Mouse (Mus musculus) large intestine, adult 2 months (tissue): ENCODE measurements around the gene Ubash3a. TPM values are rescaled to one million over a fixed set of nuclear protein-coding genes. Genes with fewer than 3 reads are reported as not detected.
"Not testable (repeated sequence)": the region's sequence is repeated elsewhere in the genome, so short reads cannot be mapped to it uniquely, and the experiment has no call there.

Experiments
- DNase-seq: peaks from one replicate; pipeline ENCODE4 v3.0.0-alpha.2; 2012; ENCODE audit warnings: low read depth, low spot score
- WGBS: fragments of 180-500 bp; shearing (Covaris S2); methylation state at CpG from one replicate; pipeline ENCODE4 v1.1.7; 2018; 5-methylcytosine and 5-hydroxymethylcytosine counted together
- polyA plus RNA-seq: library from polyadenylated mRNA; depleted of rRNA; stranded (reverse); fragments of >200 nt; gene quantifications from 2 replicates; pipeline ENCODE4 v1.2.3, GENCODE M21; 2012

Gene Ubash3a
- polyA plus RNA-seq, 1 experiment: 0.57 TPM

GRCm38 (mm10) chr17:31258310-31258865 is 50.7 kb downstream of the Ubash3a start:
- 88% methylated on average over 9 of the region's 9 CpGs for WGBS
- DNase-seq: no peak

GRCm38 (mm10) chr17:31259145-31259544 is 51.5 kb downstream of the Ubash3a start:
- WGBS: 89% methylated on average over 4 of the region's 4 CpGs
- DNase-seq: no peak

DNA sequence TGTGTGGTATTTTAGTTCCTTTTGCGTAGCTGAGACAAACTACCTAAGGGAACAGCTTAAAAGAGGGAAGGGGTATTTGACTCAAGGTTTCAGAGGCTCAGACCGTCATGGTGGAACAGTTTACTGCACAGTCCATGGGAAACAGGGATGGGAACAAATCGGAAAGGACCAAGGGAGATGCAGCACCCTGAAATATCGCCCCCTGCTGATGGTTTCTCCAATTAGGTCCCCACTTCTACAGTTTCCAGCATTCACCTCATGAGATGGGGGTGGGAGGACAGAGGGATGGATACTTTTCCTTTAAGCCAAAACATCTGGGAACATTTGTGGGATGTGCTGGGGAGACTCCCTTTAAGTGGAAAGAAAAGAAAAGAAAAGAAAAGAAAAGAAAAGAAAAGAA is 52.2 kb downstream of the Ubash3a start:
- 74% methylated on average over 4 of the region's 4 CpGs for WGBS
- no peak for DNase-seq

GRCm38 (mm10) chr17:31260430-31260829 is 52.8 kb downstream of the Ubash3a start:
- 45% methylated on average over 7 of the region's 7 CpGs for WGBS
- DNase-seq: peak; percentile 46

DNA sequence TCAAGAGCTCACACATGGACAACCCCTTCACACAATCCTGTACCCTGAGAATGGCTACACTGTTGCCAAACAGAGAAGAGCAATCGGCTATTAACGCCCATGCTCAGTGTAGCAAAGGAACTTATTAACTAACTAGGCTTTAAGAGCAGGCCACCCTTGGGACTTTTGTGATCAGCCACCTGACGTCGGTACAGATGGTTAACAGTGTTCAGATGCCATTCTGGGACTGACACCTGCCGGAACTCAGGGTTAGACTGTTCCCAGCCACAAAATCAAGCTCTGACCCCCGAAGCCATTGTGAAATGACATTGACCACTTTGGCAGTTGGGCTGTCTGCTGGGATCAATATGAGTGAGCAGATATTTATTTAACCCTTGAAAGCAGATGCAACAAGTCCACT is 53.7 kb downstream of the Ubash3a start:
- DNase-seq: no peak
- WGBS: 81% methylated on average over 6 of the region's 6 CpGs

- DNase-seq: no peak
- 62% methylated on average over 5 of the region's 5 CpGs for WGBS
Observed at GRCm38 (mm10) chr17:31262715-31263114, 55.0 kb downstream of the Ubash3a start.

GRCm38 (mm10) chr17:31263770-31264169 is 56.1 kb downstream of the Ubash3a start:
- 94% methylated on average over 5 of the region's 5 CpGs for WGBS

GRCm38 (mm10) chr17:31264372-31264771 is 56.7 kb downstream of the Ubash3a start:
- no peak for DNase-seq
- 57% methylated on average over 6 of the region's 6 CpGs for WGBS

More at GRCm38 (mm10) chr17:31263770-31264169, 56.1 kb downstream of the Ubash3a start:
- no peak for DNase-seq

DNA sequence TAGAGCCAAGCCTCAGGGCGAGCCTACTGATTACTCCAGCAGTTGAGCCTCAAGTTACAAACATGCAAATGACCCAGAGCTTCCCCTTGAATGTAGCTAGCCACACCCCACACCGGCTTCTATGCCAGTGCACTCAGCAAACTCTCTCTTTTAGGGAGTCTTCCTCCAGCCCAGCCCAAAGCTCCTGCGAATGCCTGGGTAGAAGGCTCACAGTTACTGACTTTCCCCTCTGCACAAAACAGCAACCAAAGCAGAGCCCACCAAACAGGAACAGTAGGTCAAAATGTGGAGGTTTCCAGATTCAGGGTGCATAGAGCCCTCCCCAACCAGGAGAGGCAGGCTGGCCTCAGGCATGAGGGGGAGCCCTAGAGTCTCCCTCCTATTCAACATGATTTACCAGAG is 57.5 kb downstream of the Ubash3a start:
- 6% methylated on average over 3 of the region's 3 CpGs for WGBS
- DNase-seq: no peak

DNA sequence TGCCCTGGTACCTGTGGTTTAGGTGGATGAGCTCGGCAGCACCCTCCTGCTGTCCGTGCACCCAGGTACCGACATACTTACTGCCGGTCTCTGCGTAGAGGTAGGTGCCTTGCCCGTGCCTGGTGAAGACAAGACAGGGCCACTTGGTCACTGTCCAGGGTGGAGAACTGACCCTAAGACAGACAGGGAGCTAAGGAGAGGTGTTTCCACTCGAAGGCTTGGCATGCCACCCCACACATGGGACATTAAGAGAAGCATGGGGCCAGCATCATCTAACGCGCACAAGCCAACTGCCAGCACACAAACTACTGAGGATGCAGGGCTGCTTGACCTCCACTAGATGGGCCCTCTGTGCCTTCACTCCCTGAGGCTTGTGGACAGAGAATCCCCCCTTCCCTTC is 58.2 kb downstream of the Ubash3a start:
- WGBS: 91% methylated on average over 9 of the region's 9 CpGs
- no peak for DNase-seq

GRCm38 (mm10) chr17:31266321-31266950 is 58.8 kb downstream of the Ubash3a start:
- WGBS: 70% methylated on average over 7 of the region's 7 CpGs
- no peak for DNase-seq

DNA sequence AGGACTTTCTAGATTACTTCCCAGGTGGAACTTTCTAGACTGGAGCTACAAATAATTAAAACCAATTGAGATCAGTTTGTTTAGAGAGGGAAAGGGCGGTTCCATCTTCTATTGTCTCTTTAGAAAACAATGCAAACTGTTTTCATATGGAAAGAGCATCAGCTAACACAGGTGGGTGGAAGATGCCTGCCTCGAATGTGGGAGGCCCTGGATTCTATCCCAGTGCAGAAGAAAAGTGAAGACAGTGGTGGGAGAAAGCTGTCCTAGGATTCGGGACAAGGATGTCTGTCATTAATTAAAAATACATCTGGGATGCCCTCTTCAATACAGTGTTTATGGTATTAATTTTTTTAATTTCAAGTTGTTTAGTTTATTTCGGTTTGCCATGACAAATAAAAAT is 59.5 kb downstream of the Ubash3a start:
- WGBS: 83% methylated on average over 4 of the region's 4 CpGs
- DNase-seq: no peak

- 80% methylated on average over 6 of the region's 6 CpGs for WGBS
- DNase-seq: no peak
Observed at GRCm38 (mm10) chr17:31267603-31268002, 59.9 kb downstream of the Ubash3a start.

GRCm38 (mm10) chr17:31268016-31268415 is 60.3 kb downstream of the Ubash3a start:
- 84% methylated on average over 1 of the region's 1 CpGs for WGBS

GRCm38 (mm10) chr17:31269761-31270160 is 62.1 kb downstream of the Ubash3a start:
- WGBS: 93% methylated on average over 2 of the region's 2 CpGs
- no peak for DNase-seq

More at GRCm38 (mm10) chr17:31268016-31268415, 60.3 kb downstream of the Ubash3a start:
- DNase-seq: no peak

GRCm38 (mm10) chr17:31270246-31270645 is 62.6 kb downstream of the Ubash3a start:
- 80% methylated on average over 4 of the region's 4 CpGs for WGBS
- no peak for DNase-seq

- WGBS: 87% methylated on average over 8 of the region's 8 CpGs
- not testable (repeated sequence) for DNase-seq
Observed at GRCm38 (mm10) chr17:31270736-31271135, 63.1 kb downstream of the Ubash3a start.

DNA sequence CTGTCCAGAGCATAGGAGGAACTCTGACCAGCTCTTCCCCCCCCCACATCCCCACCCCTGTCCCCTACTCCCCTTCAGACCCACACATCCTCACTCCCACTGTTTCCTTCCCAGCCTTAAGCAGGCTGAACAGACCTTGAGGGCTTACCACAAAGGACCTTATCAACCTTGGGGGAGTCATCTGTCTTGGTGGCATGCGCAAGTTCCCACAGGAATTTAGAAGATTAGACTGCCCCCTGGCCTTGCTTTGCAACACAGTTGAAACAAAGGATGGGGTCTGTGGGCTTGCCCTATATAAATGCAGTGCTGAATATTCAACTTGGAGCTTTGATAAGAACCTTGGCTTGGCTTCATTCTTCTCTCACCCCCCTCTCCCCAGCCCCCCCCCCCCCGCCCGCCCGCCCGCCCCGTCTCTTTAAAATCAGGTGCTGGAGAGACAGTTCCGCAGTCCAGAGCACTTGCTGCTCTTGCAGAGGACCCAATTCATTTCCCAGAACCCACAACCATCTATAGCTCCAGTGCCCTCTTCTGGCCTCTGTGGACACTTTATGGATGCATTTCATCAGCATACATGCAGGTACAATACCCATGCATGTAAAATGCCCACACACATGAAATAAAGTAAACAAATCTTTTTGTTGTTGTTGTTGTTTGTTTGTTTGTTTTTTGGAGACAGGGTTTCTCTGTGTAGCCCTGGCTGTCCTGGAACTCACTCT is 63.6 kb downstream of the Ubash3a start:
- WGBS: 56% methylated on average over 7 of the region's 7 CpGs
- DNase-seq: no peak

DNA sequence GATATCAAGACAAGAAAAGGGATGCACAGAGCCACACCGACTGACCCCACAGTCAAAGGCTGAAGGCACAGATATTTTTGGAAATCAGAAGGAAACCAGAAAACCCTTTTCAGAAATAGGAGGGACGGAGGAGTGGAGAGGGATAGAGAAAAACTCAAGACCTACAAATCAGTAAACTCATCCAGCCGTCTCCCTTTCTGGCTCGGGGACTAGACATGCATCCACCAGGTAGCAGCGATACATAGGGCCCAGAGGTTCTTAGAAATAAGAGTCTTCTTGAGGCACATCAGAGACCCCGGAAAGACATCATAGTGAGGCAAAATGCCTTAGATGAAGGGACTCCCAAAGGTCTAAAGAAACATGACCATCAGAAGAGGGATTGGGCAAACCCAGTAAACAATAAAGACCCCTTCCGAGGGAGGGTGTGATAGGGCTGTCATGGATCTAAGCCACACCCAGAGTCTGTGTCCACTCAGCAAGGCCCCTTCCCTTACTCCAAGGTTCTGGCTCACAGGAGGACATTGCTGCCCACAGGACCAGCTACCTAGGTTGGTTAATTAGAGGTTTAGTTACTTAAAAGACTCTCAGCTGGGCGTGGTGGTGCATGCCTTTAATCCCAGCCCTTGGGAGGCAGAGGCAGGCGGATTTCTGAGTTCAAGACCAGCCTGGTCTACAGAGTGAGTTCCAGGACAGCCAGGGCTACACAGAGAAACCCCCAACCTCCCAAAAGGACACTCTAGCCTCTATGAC is 64.9 kb downstream of the Ubash3a start:
- 84% methylated on average over 9 of the region's 9 CpGs for WGBS
- DNase-seq: no peak

- 89% methylated on average over 8 of the region's 8 CpGs for WGBS
- DNase-seq: no peak
Observed at GRCm38 (mm10) chr17:31273631-31274030, 66.0 kb downstream of the Ubash3a start.
